Mouse (Mus musculus) lung, postnatal 10 days (tissue): ENCODE data around the gene AI464131.
"Not testable (repeated sequence)": the region's sequence is repeated elsewhere in the genome, so short reads cannot be mapped to it uniquely, and the experiment has no call there.

Source experiments
- DNase-seq: peaks from one replicate; pipeline ENCODE4 v3.0.0; 2021

AI464131 gene

DNA sequence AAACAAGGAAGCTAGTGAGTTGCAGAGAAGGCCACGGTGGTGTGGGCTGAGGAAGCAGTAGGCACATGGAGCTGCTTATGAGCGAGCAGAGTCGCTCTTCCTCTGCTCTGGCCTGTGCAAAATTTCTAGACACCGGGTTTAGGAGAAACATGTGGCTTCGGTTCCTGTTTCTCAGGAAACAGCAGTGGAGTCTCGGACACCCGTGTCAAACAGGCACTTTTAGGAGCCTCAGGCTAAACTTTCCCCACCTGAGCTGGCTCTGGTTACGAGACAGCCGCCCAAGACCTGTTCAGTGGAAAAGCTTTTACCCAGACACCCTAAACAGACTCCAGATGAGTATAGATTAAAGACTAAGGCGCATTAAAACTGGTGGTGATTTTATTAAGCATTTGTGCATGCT lies 33.7 kb downstream of the AI464131 start:
- DNase-seq = no peak

DNA sequence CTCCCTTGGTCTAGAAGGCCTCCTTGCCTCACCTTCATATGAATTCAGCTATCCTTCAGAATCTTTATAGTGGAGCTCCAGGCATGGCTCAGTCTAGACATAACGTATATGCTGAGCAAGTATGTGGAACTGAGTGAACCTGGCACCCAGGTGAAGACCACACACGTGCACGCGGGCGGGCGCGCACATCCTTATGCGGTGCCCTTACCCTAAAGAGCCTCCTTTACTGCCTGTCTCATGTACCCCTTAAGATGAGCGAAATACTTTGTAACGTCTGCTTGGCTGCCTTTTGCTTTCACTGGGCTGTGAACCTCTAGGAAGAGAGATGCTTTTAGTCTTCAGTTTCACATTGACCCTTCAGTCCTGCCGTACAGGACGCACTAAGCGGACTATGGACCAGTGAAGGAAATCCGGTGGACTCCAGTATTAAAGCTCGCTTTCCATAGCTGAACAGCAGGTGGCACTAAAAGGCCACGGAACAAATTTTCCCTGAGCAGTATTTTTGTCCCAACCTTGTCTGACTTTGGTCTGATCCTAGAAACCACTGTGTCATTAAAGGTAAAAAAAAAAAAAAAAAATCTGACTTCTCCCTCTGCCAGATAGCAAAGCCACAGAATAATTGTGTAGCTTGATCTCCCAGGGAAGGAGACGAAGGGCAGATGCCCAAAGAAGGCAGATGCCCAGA lies 34.3 kb downstream of the AI464131 start:
- DNase-seq = peak; percentile 79

DNA sequence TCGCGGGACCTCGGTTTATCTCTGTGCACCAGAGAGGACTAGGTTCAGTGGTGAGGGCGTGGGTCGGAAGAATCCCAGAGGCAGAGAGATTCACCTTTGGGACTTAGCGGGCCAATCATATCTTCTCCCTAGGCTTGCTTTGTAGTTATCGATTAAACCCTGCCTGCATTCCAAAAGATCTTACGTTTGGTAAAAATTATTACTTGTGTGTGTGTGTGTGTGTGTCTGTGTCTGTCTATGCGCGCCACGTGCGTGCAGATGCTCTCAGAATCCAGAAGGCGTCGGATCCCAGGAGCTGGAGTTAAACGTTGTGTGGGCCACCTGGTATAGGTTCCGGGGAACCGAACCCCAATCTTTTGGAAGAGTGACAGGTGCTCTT lies 37.6 kb downstream of the AI464131 start:
- DNase-seq = no peak

- peak; percentile 100 for DNase-seq
Observed at GRCm38 (mm10) chr4:41464345-41465286, 38.3 kb downstream of the AI464131 start, which contains the start of the genes Kif24 and Nudt2. Kif24 (minus strand) TSS chr4:41464887. Nudt2 (plus strand) TSS chr4:41465151.

- not testable (repeated sequence) for DNase-seq
Observed at GRCm38 (mm10) chr4:41463051-41463738, 39.7 kb downstream of the AI464131 start.

DNA sequence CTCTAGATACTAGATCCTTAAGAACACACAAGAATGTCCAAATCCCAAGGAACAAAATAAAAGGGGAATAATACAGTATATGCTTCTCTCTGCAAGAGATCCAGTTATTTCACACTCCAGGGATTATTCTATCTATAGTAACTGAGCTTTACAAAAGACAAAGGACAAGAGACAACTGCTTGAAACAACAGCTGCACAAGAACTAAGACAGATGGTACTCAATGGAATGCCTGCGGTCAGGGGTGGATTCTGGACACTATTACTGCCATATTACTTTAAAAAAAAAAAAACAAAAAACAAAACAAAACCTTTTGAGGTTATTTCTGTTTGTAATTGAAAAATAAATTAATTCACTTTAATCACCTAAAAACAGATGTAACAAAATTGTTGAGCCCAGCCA lies 42.2 kb downstream of the AI464131 start:
- no peak for DNase-seq

DNA sequence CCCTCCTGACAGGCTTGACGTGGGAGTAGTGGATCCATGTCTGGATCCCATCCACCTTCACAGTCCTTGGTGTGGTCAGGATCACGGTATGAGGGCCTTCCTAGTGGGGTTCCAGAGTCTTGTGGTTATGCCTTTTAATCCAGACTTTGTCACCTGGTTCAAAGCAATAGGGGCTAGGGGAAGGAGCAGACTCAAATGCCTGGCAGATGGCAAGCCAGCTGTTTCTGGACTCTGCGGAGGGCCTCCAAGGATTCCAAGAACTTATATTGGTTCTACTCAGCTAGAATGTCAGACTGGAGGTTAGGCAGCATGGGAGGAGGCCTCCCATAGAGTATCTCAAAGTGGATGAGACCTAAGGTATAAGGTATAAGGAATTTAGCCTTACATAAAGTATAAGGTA lies 55.3 kb downstream of the AI464131 start:
- no peak for DNase-seq
